ENCODE assay signal across 8 mouse cellular contexts in the genomic region with DNA sequence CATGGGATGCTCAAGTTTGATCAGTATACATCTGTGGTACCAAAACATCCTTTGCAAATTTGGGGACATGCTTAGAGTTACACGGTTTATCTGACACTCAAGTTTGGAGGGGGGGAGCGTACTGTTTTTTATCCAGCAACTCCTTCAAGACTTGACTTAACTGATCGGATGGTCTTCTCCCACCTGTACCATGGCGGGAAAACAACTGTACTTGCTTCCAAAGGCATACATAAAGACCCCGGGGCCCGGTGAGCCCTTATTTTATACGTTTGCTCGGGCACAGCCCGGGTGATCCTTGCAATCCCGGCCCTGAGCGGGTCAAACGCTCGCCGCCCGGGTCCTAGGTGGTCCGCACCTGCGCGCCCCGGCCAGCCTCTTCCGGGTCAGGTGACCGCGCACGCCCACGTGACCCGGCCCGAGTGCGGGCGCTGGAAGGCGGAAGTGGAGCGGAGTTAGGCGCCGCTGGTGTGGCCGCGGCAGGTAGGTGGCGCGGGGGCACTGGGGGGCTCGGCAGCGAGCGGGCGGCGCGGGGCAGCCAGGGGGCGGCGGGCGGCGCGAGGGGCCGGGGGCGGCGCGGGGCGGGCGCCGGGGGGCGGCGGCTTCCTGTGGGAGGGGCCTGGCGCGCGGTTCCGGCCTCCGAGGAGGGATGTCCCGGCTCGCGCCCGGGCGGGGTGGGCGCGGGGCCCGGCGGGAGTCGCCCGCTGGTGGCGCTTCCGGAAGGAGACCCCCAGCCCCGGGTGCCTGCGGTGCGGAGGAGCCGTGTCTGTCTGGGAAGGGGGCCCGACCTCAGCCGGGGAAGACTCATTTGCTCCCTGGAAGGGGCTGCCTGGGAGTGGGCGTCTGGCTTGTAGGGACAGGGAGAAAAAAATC. TPM values are rescaled to one million over a fixed set of nuclear protein-coding genes. Genes with fewer than 3 reads are reported as not detected.
DNase-seq lines count a peak whose midpoint lies in the region; ATAC-seq lines count a peak whose summit lies in the region.

Gene Wwp2 (plus strand): TSS at position 404 of the 870 bp plus-strand sequence.

- H3K9me3 ChIP-seq in intestine, embryonic 15.5 days = no peaks in the 10 kb centered on the region

- ATAC-seq in intestine, embryonic 15.5 days = peak; percentile 91
- ATAC-seq in megakaryocyte-erythroid progenitor cell, adult 5-6 weeks (replicated peaks; ENCODE audit: low FRiP score, low TSS enrichment, poor library complexity, severe bottlenecking) = peak; percentile 50

- H3K4me3 ChIP-seq in intestine, embryonic 15.5 days (replicated peaks) = peak within 1 kb of the TSS; percentile 90

- WGBS in intestine, embryonic 15.5 days = 0% methylated on average over 40 of the region's 81 CpGs

- intact Hi-C loops in left cerebral cortex, postnatal 14 days (cut with DNase I) = no loop called here

- H3K9ac ChIP-seq in intestine, embryonic 15.5 days = peak within 1 kb of the TSS; percentile 92

- H3K36me3 ChIP-seq in intestine, embryonic 15.5 days = no peaks in the 10 kb centered on the region

- H3K27ac ChIP-seq in intestine, embryonic 15.5 days = peak within 1 kb of the TSS; percentile 89

- H3K4me1 ChIP-seq in intestine, embryonic 15.5 days (replicated peaks) = 0 out of 2 replicates have a peak, but pooled peaks cover 11% of the 10 kb centered on the region

- peak within 1 kb of the TSS; percentile 82 for H3K4me2 ChIP-seq in intestine, embryonic 15.5 days (replicated peaks)

- peak; percentile 83 to 95 for DNase-seq in adrenal gland, adult (ENCODE audit: inconsistent age in 2 of 2, low spot score in 1 of 2)
- DNase-seq in embryo, embryonic 11.5 days (ENCODE audit: low read depth, low spot score) = peak; percentile 60
- peak; percentile 65 to 82 for DNase-seq in gastrocnemius, postnatal 4 days (ENCODE audit: low spot score in 2 of 2)
- DNase-seq in left cerebral cortex, postnatal 14 days (ENCODE audit: low spot score in 2 of 2) = peak; percentile 42 to 71
- DNase-seq in right cerebral cortex, postnatal 14 days = peak; percentile 73
- DNase-seq in urinary bladder, postnatal 4 days (ENCODE audit: low spot score in 2 of 2) = peak; percentile 70 to 74

- no peaks in the 10 kb centered on the region for H3K27me3 ChIP-seq in intestine, embryonic 15.5 days (replicated peaks)

RNA-seq across cellular contexts. Expression of gene Wwp2, which starts in this region (rescaled TPM):
- 10 to 100 TPM; 26.0 to 28.6 TPM for total RNA-seq in gastrocnemius, postnatal 4 days (2021)
- polyA plus RNA-seq in intestine, embryonic 15.5 days (2015; fragmentation: Nextera tagmentation; extraction: Ambion mirVana) = 37.0 and 39.2 TPM in 2 replicates
- total RNA-seq in left cerebral cortex, postnatal 14 days (2021) = 10 to 100 TPM; 31.7 to 36.2 TPM
- total RNA-seq in megakaryocyte-erythroid progenitor cell, adult 5-6 weeks (2014; fragmentation: Nextera tagmentation) = 39.4 and 53.2 TPM in 2 replicates
- 33.3 and 57.3 TPM in 2 replicates for total RNA-seq in megakaryocyte-erythroid progenitor cell, adult 5-6 weeks (2017)

Comparison
In these comparisons a context has a peak if more than half of its experiments do, and no peak if none do; other contexts are left out.
1. Peak in every context shown above with its lines: DNase-seq, ATAC-seq, H3K4me3 ChIP-seq and H3K27ac ChIP-seq.